Mouse (Mus musculus) embryonic facial prominence, embryonic 13.5 days (tissue): Measurements from ENCODE around the gene Nupl1. TPM values are rescaled to one million over a fixed set of nuclear protein-coding genes. Genes with fewer than 3 reads are reported as not detected.

Experiments
- ATAC-seq: fragments of 200-750 bp; cut with Nextera tagmentation; 2 replicates; pipeline ENCODE4 v1.8.0; 2017; ENCODE audit warnings: low read depth; ENCODE audit not compliant: insufficient number of reproducible peaks, insufficient read depth, low FRiP score, low TSS enrichment
- H3K27ac ChIP-seq: fragments of 300-500 bp; sonication (generic); 2 replicates; pipeline ENCODE4 v1.5.1; 2015; ENCODE audit warnings: moderate library complexity, mild to moderate bottlenecking, inconsistent platforms
- H3K27me3 ChIP-seq: fragments of 300-500 bp; sonication (generic); 2 replicates; pipeline ENCODE4 v1.6.1; 2015; ENCODE audit warnings: mild to moderate bottlenecking, inconsistent platforms
- H3K36me3 ChIP-seq: fragments of 300-500 bp; sonication (generic); 2 replicates; pipeline ENCODE4 v1.6.1; 2015; ENCODE audit warnings: mild to moderate bottlenecking, inconsistent platforms
- H3K4me1 ChIP-seq: fragments of 300-500 bp; sonication (generic); 2 replicates; pipeline ENCODE4 v1.6.1; 2015; ENCODE audit warnings: inconsistent platforms
- H3K4me2 ChIP-seq: fragments of 300-500 bp; sonication (generic); 2 replicates; pipeline ENCODE4 v1.6.1; 2015; ENCODE audit warnings: moderate library complexity, mild to moderate bottlenecking, inconsistent platforms
- H3K4me3 ChIP-seq: fragments of 300-500 bp; sonication (generic); 2 replicates; pipeline ENCODE4 v1.5.1; 2015; ENCODE audit warnings: mild to moderate bottlenecking, inconsistent platforms
- H3K9ac ChIP-seq: fragments of 300-500 bp; sonication (generic); 2 replicates; pipeline ENCODE4 v1.6.1; 2015; ENCODE audit warnings: mild to moderate bottlenecking, inconsistent platforms
- H3K9me3 ChIP-seq: fragments of 300-500 bp; sonication (generic); 2 replicates; pipeline ENCODE4 v1.6.1; 2016; ENCODE audit warnings: inconsistent platforms
- WGBS: fragments of 180-500 bp; shearing (Covaris S2); methylation state at CpG from one replicate; pipeline ENCODE4 v1.1.7; 2015; ENCODE audit warnings: mixed read lengths; 5-methylcytosine and 5-hydroxymethylcytosine counted together
- polyA plus RNA-seq: library from polyadenylated mRNA; unstranded; fragments of >200 nt; fragmentation: Nextera tagmentation; extraction: Ambion mirVana; gene quantifications from 2 replicates; pipeline ENCODE4 v1.2.1, GENCODE M21; 2015

Nupl1 gene
- polyA plus RNA-seq, 1 experiment from 2014 or later = not detected

DNA sequence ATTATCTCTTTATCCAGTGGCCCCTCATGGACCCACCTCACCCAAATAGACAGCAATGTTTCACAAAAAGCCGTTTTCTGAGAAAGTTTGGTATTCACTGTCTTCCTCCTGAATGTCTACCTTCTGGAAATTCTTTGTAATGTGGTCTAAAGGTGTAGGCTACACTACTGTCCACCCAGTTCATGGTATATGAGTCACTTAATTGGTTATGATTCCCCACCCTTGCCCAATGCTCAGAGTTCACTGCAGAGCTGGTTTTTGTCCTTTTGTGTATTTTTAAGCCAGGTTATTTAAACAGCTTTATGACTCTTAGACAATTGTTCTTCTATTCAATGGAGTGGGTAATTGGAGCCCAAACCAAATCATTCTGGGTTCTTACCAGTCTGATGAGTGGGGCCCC lies 35.1 kb downstream of the Nupl1 start:
- no peak for ATAC-seq
- 98% methylated on average over 1 of the region's 1 CpGs for WGBS
- Histone ChIP-seq H3K4me2 (no peak overlapping the region), H3K4me3 (no peak overlapping the region), H3K27me3 (no peaks in the 10 kb centered on the region), H3K36me3 (peaks cover 28% of the 10 kb centered on the region), H3K4me1 (no peaks in the 10 kb centered on the region), H3K9ac (no peak overlapping the region), H3K27ac (no peak overlapping the region), H3K9me3 (no peaks in the 10 kb centered on the region)

DNA sequence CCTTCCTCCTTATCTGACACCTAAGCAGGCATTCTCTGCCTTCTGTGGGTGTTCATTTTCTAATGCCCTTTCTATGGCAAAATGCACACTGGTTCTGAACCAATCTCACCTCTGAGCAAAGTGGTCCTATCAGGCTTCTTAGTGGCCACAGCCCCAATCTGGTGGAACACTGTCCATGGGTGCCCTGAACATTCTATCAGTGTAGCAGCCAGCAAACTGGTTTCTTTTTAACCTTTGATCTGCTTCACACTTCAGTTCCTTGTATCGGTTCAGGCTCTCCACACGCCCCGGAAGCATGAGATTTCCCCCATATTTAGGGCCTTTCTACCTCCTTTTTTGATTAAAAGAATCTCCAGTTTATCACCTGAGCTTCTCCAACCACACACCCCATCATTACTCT lies 36.2 kb downstream of the Nupl1 start:
- no peak for ATAC-seq
- H3K36me3 ChIP-seq = peaks cover 27% of the 10 kb centered on the region
- H3K4me2 ChIP-seq = no peak overlapping the region
- H3K9me3 ChIP-seq = no peaks in the 10 kb centered on the region
- no peak overlapping the region for H3K4me3 ChIP-seq
- no peak overlapping the region for H3K27ac ChIP-seq
- no peaks in the 10 kb centered on the region for H3K27me3 ChIP-seq
- H3K4me1 ChIP-seq = no peaks in the 10 kb centered on the region
- no peak overlapping the region for H3K9ac ChIP-seq
- WGBS = 96% methylated on average over 3 of the region's 3 CpGs

DNA sequence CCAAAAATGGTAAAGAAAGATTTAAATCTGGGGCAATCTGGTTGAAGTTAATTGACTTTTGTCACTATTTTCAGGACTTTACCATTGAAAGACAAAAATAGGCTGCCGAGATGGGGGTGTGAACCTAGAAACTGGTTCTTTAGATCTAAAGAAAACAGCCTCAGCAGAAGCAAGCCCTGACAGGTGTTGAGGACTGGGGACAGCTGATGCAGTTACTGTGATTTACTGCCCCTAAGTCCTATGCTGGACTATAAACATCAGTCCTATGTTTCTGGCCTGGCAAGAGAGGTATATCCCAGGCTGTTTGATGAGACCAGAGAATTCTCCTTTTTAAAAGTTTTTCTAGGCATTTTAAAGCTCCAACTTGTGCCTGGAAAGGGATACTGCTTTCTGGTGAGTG lies 37.2 kb downstream of the Nupl1 start:
- Histone ChIP-seq H3K27me3 (no peaks in the 10 kb centered on the region), H3K4me3 (no peak overlapping the region), H3K9ac (no peak overlapping the region), H3K4me2 (no peak overlapping the region), H3K9me3 (no peaks in the 10 kb centered on the region), H3K27ac (no peak overlapping the region), H3K4me1 (no peaks in the 10 kb centered on the region), H3K36me3 (peaks cover 19% of the 10 kb centered on the region)
- 66% methylated on average over 1 of the region's 1 CpGs for WGBS
- no peak for ATAC-seq

DNA sequence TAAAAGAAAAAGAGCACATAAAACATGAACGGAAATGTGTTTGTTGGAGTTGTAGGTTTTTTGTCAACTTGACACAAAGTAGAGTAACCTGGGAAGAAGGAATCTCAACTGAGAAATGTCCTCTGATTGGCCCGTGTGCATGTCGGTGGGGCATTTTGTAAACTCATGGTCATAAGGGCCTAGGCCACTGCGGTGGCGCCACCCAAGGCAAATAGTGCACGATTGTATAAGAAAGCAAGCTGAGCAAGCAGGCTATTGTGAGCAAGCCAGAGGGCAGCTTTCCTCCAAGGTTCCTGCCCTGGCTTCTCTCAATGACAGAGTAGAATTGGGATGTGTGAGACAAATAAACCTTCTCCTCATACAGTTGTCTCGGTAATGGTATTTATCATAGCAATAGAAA lies 42.1 kb downstream of the Nupl1 start:
- H3K27ac ChIP-seq = no peak overlapping the region
- no peak overlapping the region for H3K4me2 ChIP-seq
- WGBS = 89% methylated on average over 7 of the region's 7 CpGs
- no peaks in the 10 kb centered on the region for H3K27me3 ChIP-seq
- no peaks in the 10 kb centered on the region for H3K9me3 ChIP-seq
- no peak overlapping the region for H3K4me3 ChIP-seq
- H3K36me3 ChIP-seq = no peaks in the 10 kb centered on the region
- no peaks in the 10 kb centered on the region for H3K4me1 ChIP-seq
- ATAC-seq = no peak
- H3K9ac ChIP-seq = no peak overlapping the region

- H3K4me2 ChIP-seq = no peak overlapping the region
- no peaks in the 10 kb centered on the region for H3K9me3 ChIP-seq
- no peaks in the 10 kb centered on the region for H3K27me3 ChIP-seq
- no peak overlapping the region for H3K9ac ChIP-seq
- H3K4me3 ChIP-seq = no peak overlapping the region
- H3K4me1 ChIP-seq = no peaks in the 10 kb centered on the region
- no peak for ATAC-seq
- no peak overlapping the region for H3K27ac ChIP-seq
- no peaks in the 10 kb centered on the region for H3K36me3 ChIP-seq
- WGBS = 79% methylated on average over 6 of the region's 6 CpGs
Observed at GRCm38 (mm10) chr14:60204993-60205392, 46.2 kb downstream of the Nupl1 start.

- Histone ChIP-seq H3K4me2 (no peak within 1 kb of the TSS), H3K36me3 (no peaks in the 10 kb centered on the region), H3K4me1 (no peaks in the 10 kb centered on the region), H3K27me3 (no peaks in the 10 kb centered on the region), H3K27ac (no peak within 1 kb of the TSS), H3K9me3 (no peaks in the 10 kb centered on the region), H3K9ac (no peak within 1 kb of the TSS), H3K4me3 (no peak within 1 kb of the TSS)
- no peak for ATAC-seq
- WGBS = 80% methylated on average over 7 of the region's 7 CpGs
Observed at GRCm38 (mm10) chr14:60196884-60197283, 54.3 kb downstream of the Nupl1 start, which contains the start of gene Atp8a2. Atp8a2 (minus strand) TSS chr14:60197179.

DNA sequence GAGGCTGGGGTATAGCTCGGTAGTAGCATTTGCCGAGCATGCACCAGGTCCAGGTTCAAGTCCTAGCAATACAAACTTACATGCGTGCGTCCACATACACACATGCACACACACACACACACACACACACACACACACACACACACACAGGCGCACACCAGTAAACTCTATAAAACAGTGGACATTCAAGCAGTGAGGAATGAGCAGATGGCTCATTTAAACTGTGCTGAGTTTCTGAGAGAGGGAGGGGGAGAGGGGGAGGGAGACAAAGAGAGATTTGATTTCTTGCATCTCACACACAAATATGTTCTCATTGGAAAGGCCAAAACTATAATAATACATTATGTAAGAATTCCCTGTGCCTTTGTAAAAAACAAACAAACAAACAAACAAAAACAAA lies 55.2 kb downstream of the Nupl1 start:
- no peak overlapping the region for H3K9ac ChIP-seq
- no peaks in the 10 kb centered on the region for H3K27me3 ChIP-seq
- no peak for ATAC-seq
- no peak overlapping the region for H3K4me2 ChIP-seq
- H3K9me3 ChIP-seq = no peaks in the 10 kb centered on the region; the same call in 1 of the 2 replicates
- no peak overlapping the region for H3K27ac ChIP-seq
- H3K4me3 ChIP-seq = no peak overlapping the region
- H3K4me1 ChIP-seq = no peaks in the 10 kb centered on the region
- H3K36me3 ChIP-seq = no peaks in the 10 kb centered on the region
- WGBS = 88% methylated on average over 5 of the region's 5 CpGs

DNA sequence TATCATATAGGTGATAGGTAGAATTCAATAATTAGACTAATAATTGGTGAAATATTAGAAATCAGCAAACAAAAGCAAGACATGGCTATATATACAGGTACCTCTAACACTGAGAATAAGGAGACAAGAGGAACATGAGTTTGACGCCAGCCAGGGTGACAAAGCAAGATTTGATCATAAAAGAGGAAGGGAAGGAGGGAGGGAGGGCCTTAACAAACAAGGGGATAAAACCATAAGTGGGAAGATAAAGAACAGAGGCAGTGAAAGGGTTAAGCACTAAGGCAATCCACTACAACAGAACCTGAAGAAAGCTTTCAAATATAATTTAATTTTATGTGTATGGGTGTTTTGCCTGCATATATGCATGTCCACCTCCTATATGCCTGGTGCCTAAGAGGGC lies 56.6 kb downstream of the Nupl1 start:
- Histone ChIP-seq H3K9me3 (no peaks in the 10 kb centered on the region; the same call in 1 of the 2 replicates), H3K4me1 (no peaks in the 10 kb centered on the region), H3K4me2 (no peak overlapping the region), H3K4me3 (no peak overlapping the region), H3K27me3 (no peaks in the 10 kb centered on the region), H3K9ac (no peak overlapping the region), H3K36me3 (no peaks in the 10 kb centered on the region), H3K27ac (no peak overlapping the region)
- WGBS = 91% methylated on average over 1 of the region's 1 CpGs
- ATAC-seq = no peak

- Histone ChIP-seq H3K4me2 (no peak overlapping the region), H3K4me3 (no peak overlapping the region), H3K27me3 (no peaks in the 10 kb centered on the region), H3K36me3 (no peaks in the 10 kb centered on the region), H3K4me1 (no peaks in the 10 kb centered on the region), H3K9me3 (no peaks in the 10 kb centered on the region; the same call in 1 of the 2 replicates), H3K27ac (no peak overlapping the region), H3K9ac (no peak overlapping the region)
- 62% methylated on average over 5 of the region's 5 CpGs for WGBS
- ATAC-seq = no peak
Observed at GRCm38 (mm10) chr14:60189771-60190170, 61.5 kb downstream of the Nupl1 start.

DNA sequence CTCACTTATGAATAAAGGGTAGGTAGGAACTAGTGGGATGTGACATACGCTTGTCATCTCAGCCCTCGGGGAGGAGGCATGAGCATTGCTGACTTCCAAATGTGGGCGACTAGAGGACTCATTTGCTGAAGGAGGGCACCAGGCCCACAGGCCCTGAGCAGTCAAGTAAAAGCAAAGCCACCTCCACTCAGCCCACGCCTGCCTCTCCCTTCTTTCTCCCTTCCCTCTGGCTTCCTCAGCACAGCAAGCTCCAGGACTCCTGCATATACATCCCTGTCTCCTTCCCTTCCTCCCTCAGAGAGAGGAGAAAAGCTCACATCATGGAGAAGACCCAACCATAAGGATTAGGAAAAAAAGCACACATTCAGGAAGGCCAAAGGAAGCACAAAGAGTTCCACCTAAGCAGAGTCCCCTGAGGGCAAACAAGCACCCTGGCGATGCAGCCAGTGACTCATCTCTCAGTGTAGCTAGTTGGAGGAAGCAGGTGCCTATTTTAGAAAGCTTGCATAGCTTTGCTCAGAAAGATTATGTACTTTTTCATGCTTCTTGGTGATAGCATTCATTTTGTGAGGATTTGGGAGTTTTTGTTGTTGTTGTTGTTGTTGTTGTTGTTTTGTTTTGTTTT lies 62.9 kb downstream of the Nupl1 start:
- Histone ChIP-seq H3K9me3 (no peaks in the 10 kb centered on the region; the same call in 1 of the 2 replicates), H3K4me1 (no peaks in the 10 kb centered on the region), H3K4me3 (no peak overlapping the region), H3K4me2 (no peak overlapping the region), H3K36me3 (no peaks in the 10 kb centered on the region), H3K9ac (no peak overlapping the region), H3K27me3 (no peaks in the 10 kb centered on the region), H3K27ac (no peak overlapping the region)
- no peak for ATAC-seq
- WGBS = 68% methylated on average over 5 of the region's 5 CpGs

GRCm38 (mm10) chr14:60181306-60181705 lies 69.9 kb downstream of the Nupl1 start:
- no peak overlapping the region for H3K4me2 ChIP-seq
- no peak overlapping the region for H3K27ac ChIP-seq
- peaks cover 37% of the 10 kb centered on the region for H3K27me3 ChIP-seq
- no peak overlapping the region for H3K9ac ChIP-seq
- H3K36me3 ChIP-seq = no peaks in the 10 kb centered on the region
- no peak overlapping the region for H3K4me3 ChIP-seq
- no peaks in the 10 kb centered on the region for H3K9me3 ChIP-seq
- no peak for ATAC-seq
- peaks cover 7% of the 10 kb centered on the region; the same call in 1 of the 2 replicates for H3K4me1 ChIP-seq
- WGBS = 90% methylated on average over 2 of the region's 2 CpGs

DNA sequence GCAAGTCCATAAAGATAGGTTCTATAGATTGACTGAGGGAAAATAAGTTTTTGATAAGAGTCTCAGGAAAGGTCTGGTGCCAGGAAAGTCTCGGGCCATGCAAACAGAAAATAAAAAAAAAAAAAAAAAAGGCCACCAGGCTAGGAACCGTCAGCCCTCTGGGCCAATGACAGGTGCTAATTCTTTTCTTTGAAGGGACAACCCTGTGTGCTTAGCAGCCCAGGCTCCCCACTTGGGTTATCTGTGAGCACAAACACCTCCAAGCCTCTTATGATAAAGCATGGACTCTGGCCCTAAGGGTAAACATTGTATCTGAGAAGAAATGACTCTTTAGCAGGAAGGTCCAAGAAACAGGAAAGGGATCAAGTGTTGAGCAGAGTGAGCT lies 72.7 kb downstream of the Nupl1 start:
- no peak for ATAC-seq

More for the DNA sequence above, 72.7 kb downstream of the Nupl1 start:
- Histone ChIP-seq H3K4me1 (peaks cover 7% of the 10 kb centered on the region; the same call in 1 of the 2 replicates), H3K9me3 (no peaks in the 10 kb centered on the region), H3K27me3 (peaks cover 59% of the 10 kb centered on the region), H3K4me3 (no peak overlapping the region), H3K4me2 (no peak overlapping the region), H3K9ac (no peak overlapping the region), H3K36me3 (no peaks in the 10 kb centered on the region), H3K27ac (no peak overlapping the region)
- 57% methylated on average over 2 of the region's 2 CpGs for WGBS
